Mouse (Mus musculus) cortical plate, adult 2 months (tissue): ENCODE measurements around the gene Reck. TPM values are rescaled to one million over a fixed set of nuclear protein-coding genes. Genes with fewer than 3 reads are reported as not detected.

Source experiments
- H3K27ac ChIP-seq: fragments of 200-500 bp; 2 replicates; pipeline ENCODE4 v1.5.1; 2012; ENCODE audit warnings: low read length, control low read depth, inconsistent platforms; ENCODE audit not compliant: insufficient read depth
- H3K4me1 ChIP-seq: fragments of 200-500 bp; 2 replicates; pipeline ENCODE4 v1.6.1; 2011; ENCODE audit warnings: low read length; ENCODE audit not compliant: control insufficient read depth, insufficient read depth
- H3K4me3 ChIP-seq: fragments of 200-500 bp; 2 replicates; pipeline ENCODE4 v1.5.1; 2011; ENCODE audit warnings: mild to moderate bottlenecking, low read length, control low read depth; ENCODE audit not compliant: insufficient read depth
- CTCF ChIP-seq: fragments of 200-500 bp; IDR thresholded peaks from 2 replicates; pipeline ENCODE4 v1.5.1; 2011; ENCODE audit warnings: mild to moderate bottlenecking, control low read depth, low read length; ENCODE audit not compliant: insufficient read depth; ENCODE audit errors: extremely low read depth
- POLR2A ChIP-seq: fragments of 200-500 bp; IDR thresholded peaks from 2 replicates; pipeline ENCODE4 v1.6.1; 2011; ENCODE audit warnings: mild to moderate bottlenecking, low read length, control low read depth; ENCODE audit not compliant: insufficient read depth; ENCODE audit errors: extremely low read depth
- polyA plus RNA-seq: library from polyadenylated mRNA; depleted of rRNA; stranded (reverse); fragments of >200 nt; gene quantifications from 2 replicates; pipeline ENCODE4 v1.2.3, GENCODE M21; 2012

The Reck gene
- polyA plus RNA-seq, 1 experiment, result 12.9 TPM

DNA sequence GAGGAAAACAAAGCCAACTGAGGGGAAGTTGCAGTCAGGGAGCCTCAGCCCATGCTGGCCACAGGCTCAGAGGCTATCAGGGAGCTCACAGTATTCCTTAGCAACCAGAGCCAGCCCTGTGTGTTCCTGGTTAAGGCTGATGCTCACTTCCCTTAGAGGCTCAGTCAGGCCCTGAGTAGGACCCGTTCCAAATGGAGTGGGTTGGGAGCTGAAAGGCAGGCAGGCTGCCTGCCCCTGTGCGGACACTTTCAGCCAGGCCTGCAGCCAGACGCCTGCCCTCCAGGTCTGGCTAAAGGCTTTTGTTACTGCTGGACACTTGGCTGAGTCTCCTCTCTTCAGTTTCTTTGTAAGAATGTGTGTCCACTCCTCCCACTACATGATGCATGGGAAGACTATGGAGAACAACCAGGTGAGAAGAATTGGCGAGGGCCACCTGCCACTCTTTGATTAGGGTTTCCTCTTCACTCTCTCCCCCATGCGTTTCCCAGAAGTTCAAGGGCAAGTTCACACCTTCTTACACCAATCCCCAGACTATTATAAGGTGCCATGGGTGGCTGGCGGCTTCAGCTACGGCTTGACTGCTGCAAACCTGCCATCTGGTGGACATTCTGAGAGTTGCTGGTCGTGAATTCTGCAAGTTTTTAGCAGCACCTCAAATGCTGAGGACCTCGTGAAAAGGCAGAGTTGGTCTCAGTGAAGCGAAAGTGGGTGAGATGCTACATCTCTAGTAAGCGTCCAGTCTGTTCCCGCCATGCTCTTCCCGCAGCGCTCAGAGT, 14.4 kb upstream of the Reck start:
- H3K4me1 ChIP-seq, result no peaks in the 10 kb centered on the region
- H3K4me3 ChIP-seq, result no peak overlapping the region
- no peak overlapping the region for H3K27ac ChIP-seq
- TF ChIP-seq CTCF, result peak; percentile 88
- no peak for TF ChIP-seq POLR2A

DNA sequence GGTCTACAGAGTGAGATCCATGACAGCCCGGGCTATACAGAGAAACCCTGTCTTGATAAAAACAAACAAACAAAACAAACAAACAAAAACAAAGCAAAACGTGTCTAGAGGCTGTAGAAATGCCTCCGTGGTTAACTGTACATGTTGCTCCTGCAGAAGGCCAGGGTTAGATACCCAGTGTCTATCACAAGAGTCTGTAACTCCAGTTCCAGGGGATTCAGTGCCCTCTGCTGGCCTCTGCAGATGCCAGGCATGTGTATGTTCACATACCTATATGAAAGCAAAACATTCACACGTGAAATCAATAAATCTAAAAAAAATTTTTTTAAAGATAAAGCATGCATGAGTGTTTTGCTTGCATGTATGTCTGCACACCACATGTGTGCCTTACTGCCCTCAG, 12.0 kb upstream of the Reck start:
- TF ChIP-seq POLR2A (no peak), CTCF (no peak)
- H3K4me3 ChIP-seq, result no peak overlapping the region

DNA sequence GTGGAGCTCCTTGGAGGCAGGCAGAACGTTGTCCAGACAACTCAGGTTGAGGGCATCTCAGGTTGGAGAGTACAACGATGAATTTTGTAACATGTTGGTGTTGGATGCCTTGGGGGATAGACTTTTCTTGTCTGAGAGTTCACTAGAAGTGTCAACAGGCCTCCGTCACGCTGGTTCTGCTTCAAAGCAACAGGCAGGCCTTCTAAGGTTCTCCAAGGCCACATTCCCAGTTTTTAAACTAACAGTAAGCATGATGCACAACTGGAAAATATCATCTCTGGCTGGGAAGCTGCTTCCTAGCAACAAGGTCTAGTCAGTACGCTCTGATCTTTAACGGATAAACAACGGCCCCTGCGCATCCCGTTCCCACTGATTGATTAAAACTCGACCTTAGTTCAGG, 5.5 kb upstream of the Reck start:
- H3K4me3 ChIP-seq, result no peak overlapping the region
- no peak overlapping the region for H3K27ac ChIP-seq
- TF ChIP-seq CTCF (no peak), POLR2A (no peak)
- H3K4me1 ChIP-seq, result no peaks in the 10 kb centered on the region

More for the DNA sequence above, 12.0 kb upstream of the Reck start:
- no peak overlapping the region for H3K27ac ChIP-seq
- no peaks in the 10 kb centered on the region for H3K4me1 ChIP-seq

DNA sequence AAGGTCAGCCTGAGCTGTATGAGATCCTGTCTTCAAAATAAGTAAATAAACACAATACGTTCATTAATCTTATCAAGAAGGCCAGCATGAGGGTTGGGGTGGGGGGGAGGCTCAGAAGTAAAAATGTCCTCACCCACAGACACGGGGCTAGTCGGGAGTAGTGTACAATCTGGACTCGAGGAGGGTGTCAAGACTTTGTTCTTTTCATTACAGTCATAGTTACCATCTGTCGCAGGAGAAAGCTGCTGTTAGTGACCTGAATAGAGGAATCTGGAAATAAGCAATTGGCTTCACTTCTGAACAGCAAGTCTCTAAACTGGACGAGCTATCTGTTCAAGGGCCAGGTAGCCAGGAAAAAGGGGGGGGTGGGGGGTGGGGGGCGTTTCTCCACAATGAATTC, 829 bp upstream of the Reck start:
- Histone ChIP-seq H3K4me3 (peak overlapping the region; percentile 93; the same call in 1 of the 2 replicates), H3K4me1 (peaks cover 2% of the 10 kb centered on the region; the same call in 1 of the 2 replicates), H3K27ac (no peak overlapping the region)
- TF ChIP-seq CTCF, result no peak
- TF ChIP-seq POLR2A, result no peak

DNA sequence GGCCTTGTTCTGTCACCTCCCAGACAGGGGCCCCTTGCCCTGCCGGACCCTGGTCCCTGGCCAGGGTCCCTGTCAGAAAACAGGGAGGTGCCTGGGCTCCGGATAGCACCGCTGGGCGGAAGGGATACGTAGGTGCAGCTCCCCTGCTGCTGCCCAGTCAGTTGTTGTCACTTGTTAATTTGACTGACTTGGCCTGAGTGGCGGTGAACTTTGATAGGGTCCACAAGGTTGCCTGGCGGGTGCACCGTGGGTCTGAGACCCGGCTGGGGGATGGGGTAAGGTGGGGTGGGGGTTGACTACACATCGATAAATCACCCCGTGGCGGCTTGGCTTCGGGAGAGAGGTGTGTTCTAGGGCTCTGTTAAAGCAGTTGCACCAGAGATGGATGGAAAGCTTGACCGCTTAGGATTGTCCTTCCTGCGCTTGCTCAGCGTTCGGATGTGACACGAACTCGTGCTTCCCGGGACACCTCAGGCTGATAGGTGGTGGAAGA, 635 bp downstream of the Reck start:
- Histone ChIP-seq H3K4me1 (peaks cover 2% of the 10 kb centered on the region; the same call in 1 of the 2 replicates), H3K4me3 (peak overlapping the region; percentile 93), H3K27ac (no peak overlapping the region)
- TF ChIP-seq CTCF, result no peak
- no peak for TF ChIP-seq POLR2A

DNA sequence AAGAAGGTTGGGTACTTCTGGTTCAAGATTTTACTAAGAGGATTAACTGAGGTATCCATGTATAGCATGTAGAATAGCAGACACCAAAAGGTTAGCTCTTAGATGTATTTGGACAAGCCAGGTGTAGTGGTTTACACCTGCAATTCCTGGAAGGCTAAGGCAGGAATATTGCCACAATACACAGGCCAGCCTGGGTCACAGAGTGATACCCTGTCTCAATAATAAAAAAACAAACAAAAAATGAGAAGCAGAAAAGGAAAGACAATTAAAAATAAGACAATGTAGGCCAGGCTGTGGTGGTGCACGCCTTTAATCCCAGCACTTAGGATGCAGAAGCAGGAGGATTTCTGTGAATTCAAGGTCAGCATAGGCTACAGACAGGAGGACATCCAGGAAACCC, 1.9 kb downstream of the Reck start:
- TF ChIP-seq POLR2A (no peak), CTCF (no peak)
- Histone ChIP-seq H3K4me3 (no peak overlapping the region), H3K4me1 (peaks cover 2% of the 10 kb centered on the region; the same call in 1 of the 2 replicates), H3K27ac (no peak overlapping the region)

DNA sequence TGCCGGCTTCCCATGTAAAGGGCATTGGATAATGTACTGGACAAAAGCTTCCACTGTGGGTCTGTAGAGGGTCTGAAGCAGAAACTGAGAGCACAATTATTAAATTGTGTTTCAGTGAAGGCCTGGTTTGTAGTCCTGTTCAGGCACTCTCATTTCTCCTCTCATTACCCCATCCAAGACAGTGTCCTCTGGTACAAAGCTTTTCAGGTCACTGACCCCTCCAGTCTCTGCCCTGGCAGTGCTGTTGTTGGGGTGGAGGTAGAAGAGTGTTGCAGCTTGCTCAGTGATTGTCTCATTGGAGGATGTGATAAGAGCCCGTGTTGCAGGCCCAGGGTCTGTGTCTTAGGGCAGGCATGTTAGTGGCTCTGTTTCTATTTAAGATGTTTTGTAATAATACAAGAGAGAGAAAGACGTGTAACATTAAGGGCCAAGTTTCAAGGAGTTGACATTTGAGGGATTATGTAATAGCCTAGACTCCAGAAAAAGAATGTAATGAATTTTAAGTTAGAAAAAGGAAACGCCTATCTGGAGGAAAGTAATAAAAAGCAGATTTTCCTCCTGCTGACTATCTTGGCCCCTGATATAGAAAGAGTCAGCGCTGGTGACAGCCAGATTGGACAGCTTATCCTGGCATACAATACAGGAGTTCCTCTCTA, 2.9 kb downstream of the Reck start:
- TF ChIP-seq POLR2A (no peak), CTCF (no peak)
- Histone ChIP-seq H3K4me1 (peaks cover 2% of the 10 kb centered on the region; the same call in 1 of the 2 replicates), H3K27ac (no peak overlapping the region), H3K4me3 (no peak overlapping the region)

DNA sequence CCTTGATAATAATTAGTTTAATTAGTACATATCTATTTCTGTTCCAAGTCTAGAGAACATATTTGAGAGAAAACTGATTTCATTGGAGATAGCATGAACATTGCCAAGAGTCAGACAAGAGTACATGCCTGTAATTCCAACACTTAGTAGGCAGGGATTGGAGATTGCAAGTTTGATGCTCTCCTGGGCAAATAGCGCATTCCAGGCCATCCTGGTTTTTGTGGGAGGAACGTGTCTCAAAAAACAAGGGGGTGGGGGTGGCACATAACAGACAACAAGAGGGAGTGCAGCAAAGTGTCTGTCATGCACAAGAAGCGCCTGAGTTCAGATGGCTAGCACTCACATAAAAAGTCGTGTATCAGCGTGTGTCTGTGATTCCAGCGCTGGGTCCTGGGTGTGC, 4.2 kb downstream of the Reck start:
- Histone ChIP-seq H3K4me1 (peaks cover 4% of the 10 kb centered on the region; the same call in 1 of the 2 replicates), H3K4me3 (no peak overlapping the region)
- no peak for TF ChIP-seq POLR2A
- TF ChIP-seq CTCF, result no peak

DNA sequence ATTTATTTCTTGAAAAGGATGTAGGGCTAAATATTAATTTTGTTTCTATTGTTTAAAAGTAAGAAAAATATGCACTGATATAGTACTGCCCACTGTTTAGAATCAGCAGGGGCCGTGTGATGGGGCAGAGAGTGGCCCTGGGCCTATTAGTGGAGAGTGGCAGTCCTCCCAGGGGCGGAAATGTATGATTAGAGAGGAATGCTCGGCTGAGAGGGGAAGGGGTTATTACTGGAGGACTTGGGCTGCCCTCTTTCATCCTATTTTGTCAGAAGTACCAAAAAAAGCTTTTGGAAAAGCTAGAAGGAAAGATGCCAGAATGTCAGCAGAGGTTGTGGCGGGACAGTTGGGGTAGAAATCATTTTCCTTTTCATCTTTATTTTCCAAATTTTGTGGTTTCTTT, 8.9 kb downstream of the Reck start:
- no peak overlapping the region for H3K27ac ChIP-seq
- peaks cover 2% of the 10 kb centered on the region; the same call in 1 of the 2 replicates for H3K4me1 ChIP-seq
- no peak overlapping the region for H3K4me3 ChIP-seq
- TF ChIP-seq CTCF (no peak), POLR2A (no peak)

More for the DNA sequence above, 4.2 kb downstream of the Reck start:
- no peak overlapping the region for H3K27ac ChIP-seq
